Comparison of ENCODE assay signal across 8 mouse cellular contexts in the genomic region with DNA sequence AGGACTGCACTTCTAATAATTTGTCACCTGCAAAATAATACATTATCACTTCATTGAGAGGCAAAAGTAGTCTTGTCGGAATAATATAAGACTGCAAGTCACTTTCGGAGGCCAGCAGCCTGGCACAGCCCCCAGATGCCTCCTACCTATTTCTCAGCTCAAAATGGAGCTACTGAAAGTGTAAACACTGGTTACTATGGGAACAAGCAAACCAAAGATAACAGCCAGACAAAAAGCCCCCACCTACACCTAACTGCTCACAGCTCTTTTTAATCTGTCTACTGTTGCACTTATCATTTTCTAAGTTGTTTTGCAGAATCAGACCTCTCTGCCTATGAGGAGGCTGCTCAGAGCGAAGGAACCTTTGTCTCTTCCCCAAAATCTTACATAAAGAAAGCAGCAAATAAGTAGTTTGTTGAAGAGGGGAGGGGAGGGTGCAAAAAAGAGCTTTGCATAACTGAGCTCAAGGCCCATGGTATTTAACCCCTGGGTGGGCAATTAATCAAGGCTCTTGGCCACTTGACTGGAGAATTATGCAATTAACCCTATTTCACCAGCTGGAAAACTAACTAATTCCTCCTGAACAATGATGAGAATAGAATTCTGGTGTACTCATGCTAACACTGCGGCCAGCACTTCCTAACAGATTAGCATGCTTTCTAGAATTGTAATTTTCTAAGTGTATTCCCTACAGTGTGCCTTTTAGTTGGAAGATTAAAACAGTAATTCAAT.
A peak's percentile ranks its signal among the peaks of the same experiment; 100 is the strongest.
DNase-seq lines count a peak whose midpoint lies in the region; ATAC-seq and TF ChIP-seq lines count a peak whose summit lies in the region.

No protein-coding gene starts in this region.

- no peak for TF ChIP-seq CTCF in brain, embryonic 14.5 days (IDR thresholded peaks at IDR 0.05; ENCODE audit: borderline replicate concordance, extremely low read depth, insufficient read depth, insufficient read length)

- peak; percentile 63 for DNase-seq in layer of hippocampus, adult 11-12 months (ENCODE audit: low spot score)
- no peak for DNase-seq in layer of hippocampus, adult 9-10 months (ENCODE audit: low spot score)
- DNase-seq in brain, embryonic 14.5 days (ENCODE audit: low read depth): peak; percentile 88
- peak; percentile 72 to 83 for DNase-seq in right cerebral cortex, adult 2 months (ENCODE audit: low spot score in 2 of 2)
- no peak for DNase-seq in cerebellum, adult 18-20 months
- no peak for DNase-seq in yolk sac, embryonic 10.5 days (ENCODE audit: low spot score)
- no peak for DNase-seq in lung, postnatal 10 days

- TF ChIP-seq POLR2A in brain, embryonic 14.5 days (IDR thresholded peaks at IDR 0.05; ENCODE audit: borderline replicate concordance, extremely low read depth, insufficient read depth, insufficient read length, poor library complexity, severe bottlenecking): no peak

- ATAC-seq in inflammation-experienced regulatory T-cells, adult 6 months: peak; percentile 87

Comparison
In these comparisons a context has a peak if more than half of its experiments do, and no peak if none do; other contexts are left out.
1. DNase-seq: peak in layer of hippocampus, adult 11-12 months (single experiment), brain, embryonic 14.5 days (single experiment) and right cerebral cortex, adult 2 months (2 of 2); none in layer of hippocampus, adult 9-10 months (single experiment), cerebellum, adult 18-20 months (0 of 2), yolk sac, embryonic 10.5 days (single experiment) and lung, postnatal 10 days (single experiment).